Comparison of ENCODE assay signal across 25 mouse cellular contexts in the genomic region with DNA sequence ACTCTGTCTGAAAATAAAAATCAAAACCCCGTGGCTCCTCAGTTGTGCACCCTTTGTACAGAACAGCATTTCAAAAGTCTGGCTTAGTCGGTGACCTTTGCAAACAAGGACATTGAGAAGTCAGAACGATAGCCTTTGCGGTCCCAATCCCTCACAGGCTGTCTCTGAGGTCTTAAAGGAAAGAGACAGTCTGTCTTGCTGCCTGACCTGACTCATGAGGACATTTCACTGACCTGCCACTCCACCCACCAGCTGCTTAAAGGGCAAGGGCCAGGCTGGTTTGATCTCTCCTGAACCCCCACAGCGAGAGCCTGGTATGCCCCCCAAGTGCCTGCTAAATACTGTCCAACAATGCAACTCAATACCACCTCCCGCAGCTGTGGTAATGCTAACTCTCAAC. TPM values are rescaled to one million over a fixed set of nuclear protein-coding genes. Genes with fewer than 3 reads are reported as not detected.
"Had no signal": no experiment of that assay in that cellular context is flagged by ENCODE, and none has a peak within 500 bp of the region (broad histone marks: within the 10 kb centered on the region; RNA-seq: fewer than 3 reads in every experiment).

No protein-coding gene starts in this region.

- H3K4me2 ChIP-seq: limb, embryonic 12.5 days; limb, embryonic 15.5 days; liver, embryonic 11.5 days; lung, embryonic 14.5 days; midbrain, embryonic 12.5 days; midbrain, embryonic 15.5 days; neural tube, embryonic 12.5 days; neural tube, embryonic 15.5 days had no signal

- H3K27ac ChIP-seq: left cerebral cortex, adult 2 months; limb, embryonic 12.5 days; limb, embryonic 15.5 days; liver, embryonic 14.5 days; macrophage; midbrain, embryonic 12.5 days; midbrain, embryonic 15.5 days; neural tube, embryonic 12.5 days; neural tube, embryonic 15.5 days; stomach, postnatal 0 days had no signal

- H3K9ac ChIP-seq: limb, embryonic 12.5 days; limb, embryonic 15.5 days; liver, embryonic 14.5 days; liver, postnatal 0 days; lung, embryonic 14.5 days; midbrain, embryonic 12.5 days; midbrain, embryonic 15.5 days; neural tube, embryonic 12.5 days; neural tube, embryonic 15.5 days had no signal

- H3K36me3 ChIP-seq: limb, embryonic 12.5 days; limb, embryonic 15.5 days; midbrain, embryonic 12.5 days; midbrain, embryonic 15.5 days; neural tube, embryonic 12.5 days; neural tube, embryonic 15.5 days had no signal

- DNase-seq: kidney, postnatal 10 days; kidney, postnatal 36 days; layer of hippocampus, postnatal 36 days; left cerebral cortex, postnatal 4 days; liver, postnatal 0 days; lung, embryonic 14.5 days; right cerebral cortex, adult 18-20 months; right cerebral cortex, postnatal 14 days; right cerebral cortex, postnatal 4 days; thymus, adult 2 months; thymus, postnatal 14 days; thymus, postnatal 4 days had no signal

- H3K4me1 ChIP-seq: limb, embryonic 12.5 days; limb, embryonic 15.5 days had no signal

- ATAC-seq: liver, postnatal 0 days; lung, postnatal 0 days; midbrain, embryonic 15.5 days had no signal

- H3K9me3 ChIP-seq: limb, embryonic 12.5 days; limb, embryonic 15.5 days; midbrain, embryonic 15.5 days; neural tube, embryonic 12.5 days; neural tube, embryonic 15.5 days had no signal

- H3K27me3 ChIP-seq: neural tube, embryonic 15.5 days had no signal

- H3K4me3 ChIP-seq: left cerebral cortex, adult 2 months; limb, embryonic 12.5 days; limb, embryonic 15.5 days; midbrain, embryonic 12.5 days; midbrain, embryonic 15.5 days; neural tube, embryonic 12.5 days; neural tube, embryonic 15.5 days had no signal

RNA-seq across cellular contexts. Expression of gene D430041D05Rik, which starts 6.8 kb away (rescaled TPM):
- total RNA-seq: megakaryocyte, adult 5-6 weeks had no signal
- polyA plus RNA-seq: macrophage had no signal
